Comparison of ENCODE assay signal across 8 mouse cellular contexts in genomic region chr1:171387099-171387498, GRCm38 (mm10). TPM values are rescaled to one million over a fixed set of nuclear protein-coding genes. Genes with fewer than 3 reads are reported as not detected.
DNase-seq lines count a peak whose midpoint lies in the region; ATAC-seq and TF ChIP-seq lines count a peak whose summit lies in the region.

No protein-coding gene starts in this region.

- H3K4me3 ChIP-seq in kidney, embryonic 15.5 days (replicated peaks): no peak overlapping the region
- H3K4me3 ChIP-seq in E14TG2a.4 (replicated peaks; ENCODE audit: low read length): no peak overlapping the region

- no peak overlapping the region for H3K4me2 ChIP-seq in kidney, embryonic 15.5 days

- no peaks in the 10 kb centered on the region; the same call in 1 of the 2 replicates for H3K27me3 ChIP-seq in kidney, embryonic 15.5 days
- H3K27me3 ChIP-seq in E14TG2a.4 (ENCODE audit: insufficient read depth, low read length): peaks cover 11% of the 10 kb centered on the region; the same call in 1 of the 2 replicates

- no peaks in the 10 kb centered on the region for H3K9me3 ChIP-seq in kidney, embryonic 15.5 days (replicated peaks)
- H3K9me3 ChIP-seq in E14TG2a.4 (ENCODE audit: low read length): no peaks in the 10 kb centered on the region

- ATAC-seq in kidney, embryonic 15.5 days (replicated peaks; ENCODE audit: low FRiP score): peak; percentile 33
- no peak for ATAC-seq in cerebellum, adult (ENCODE audit: insufficient number of reproducible peaks, low FRiP score, low TSS enrichment)

- no peak overlapping the region for H3K27ac ChIP-seq in kidney, embryonic 15.5 days

- no peaks in the 10 kb centered on the region for H3K36me3 ChIP-seq in kidney, embryonic 15.5 days
- H3K36me3 ChIP-seq in E14TG2a.4 (ENCODE audit: insufficient read depth, low read length): no peaks in the 10 kb centered on the region

- no peak overlapping the region for H3K9ac ChIP-seq in kidney, embryonic 15.5 days

- TF ChIP-seq CTCF in E14TG2a.4 (conservative IDR thresholded peaks at IDR 0.05; ENCODE audit: low read length): peak; percentile 59

- DNase-seq in kidney, adult 11 months: no peak
- peak; percentile 72 for DNase-seq in embryo, embryonic 10.5 days (ENCODE audit: low spot score)
- DNase-seq in naive thymus-derived CD4-positive, alpha-beta T cell, adult 2 months (ENCODE audit: low read depth): peak; percentile 68
- no peak for DNase-seq in urinary bladder, postnatal 10 days (ENCODE audit: low spot score)
- no peak for DNase-seq in urinary bladder, postnatal 36 days (ENCODE audit: low spot score in 2 of 2)

- H3K4me1 ChIP-seq in kidney, embryonic 15.5 days: peaks cover 3% of the 10 kb centered on the region; the same call in 1 of the 2 replicates
- peaks cover 69% of the 10 kb centered on the region for H3K4me1 ChIP-seq in E14TG2a.4 (replicated peaks; ENCODE audit: low read depth, low read length)

- WGBS in kidney, embryonic 15.5 days: 17% methylated on average over 6 of the region's 6 CpGs

RNA-seq across cellular contexts. Expression of gene Arhgap30, which starts 1.7 kb away (rescaled TPM):
- 1.2 and 1.6 TPM in 2 replicates for polyA plus RNA-seq in kidney, embryonic 15.5 days (2015; fragmentation: Nextera tagmentation; extraction: Ambion mirVana)

RNA-seq across cellular contexts. Expression of gene Nectin4, which starts 17.2 kb away (rescaled TPM):
- 3.0 and 3.5 TPM in 2 replicates for polyA plus RNA-seq in kidney, embryonic 15.5 days (2015; fragmentation: Nextera tagmentation; extraction: Ambion mirVana)

RNA-seq across cellular contexts. Expression of gene Usf1, which starts 24.0 kb away (rescaled TPM):
- polyA plus RNA-seq in kidney, embryonic 15.5 days (2015; fragmentation: Nextera tagmentation; extraction: Ambion mirVana): 71.2 and 90.9 TPM in 2 replicates

RNA-seq across cellular contexts. Expression of gene Klhdc9, which starts 26.5 kb away (rescaled TPM):
- 2.6 TPM in 2 replicates for polyA plus RNA-seq in kidney, embryonic 15.5 days (2015; fragmentation: Nextera tagmentation; extraction: Ambion mirVana)

RNA-seq across cellular contexts. Expression of gene Tstd1, which starts 31.6 kb away (rescaled TPM):
- 6.8 and 7.5 TPM in 2 replicates for polyA plus RNA-seq in kidney, embryonic 15.5 days (2015; fragmentation: Nextera tagmentation; extraction: Ambion mirVana)

Comparison
In these comparisons a context has a peak if more than half of its experiments do, and no peak if none do; other contexts are left out.
1. DNase-seq: peak in embryo, embryonic 10.5 days (single experiment) and naive thymus-derived CD4-positive, alpha-beta T cell, adult 2 months (single experiment); none in kidney, adult 11 months (single experiment), urinary bladder, postnatal 10 days (single experiment) and urinary bladder, postnatal 36 days (0 of 2).